Mouse (Mus musculus) MEL (cell line): ENCODE data around the gene Khdrbs1.

Source experiments
- CHD2 ChIP-seq: IDR thresholded peaks from 2 replicates; pipeline ENCODE4 v1.6.1; 2011; ENCODE audit warnings: low read length, improper control_type of control experiment
- CTCF ChIP-seq, 3 experiments: IDR thresholded peaks in 2 of 3; conservative IDR thresholded peaks in 1 of 3; 2 replicates each; pipeline ENCODE4 v1.5.1; 2011 to 2012; ENCODE audit warnings: low read length in 3 of 3, low read depth in 2 of 3, mild to moderate bottlenecking in 2 of 3, improper control_type of control experiment in 1 of 3, inconsistent platforms in 1 of 3, mixed read lengths in 1 of 3, moderate library complexity in 1 of 3; ENCODE audit not compliant: control insufficient read depth in 1 of 3, insufficient read depth in 1 of 3, poor library complexity in 1 of 3, severe bottlenecking in 1 of 3
- EP300 ChIP-seq, 2 experiments: IDR thresholded peaks; 2 replicates each; pipeline ENCODE4 v1.6.1; 2011; ENCODE audit warnings: improper control_type of control experiment in 2 of 2, low read length in 2 of 2, low read depth in 1 of 2, mild to moderate bottlenecking in 1 of 2
- GATA1 ChIP-seq: IDR thresholded peaks from 2 replicates; pipeline ENCODE4 v1.6.1; 2011; ENCODE audit warnings: low read depth, low read length, improper control_type of control experiment
- MAFK ChIP-seq: IDR thresholded peaks from 2 replicates; pipeline ENCODE4 v1.6.1; 2011; ENCODE audit warnings: low read depth, mild to moderate bottlenecking, low read length, improper control_type of control experiment, borderline replicate concordance
- MAZ ChIP-seq: IDR thresholded peaks from 2 replicates; pipeline ENCODE4 v1.6.1; 2012; ENCODE audit warnings: low read depth, mild to moderate bottlenecking, inconsistent platforms, low read length, improper control_type of control experiment
- MYC ChIP-seq: IDR thresholded peaks from 2 replicates; pipeline ENCODE4 v1.6.1; 2011; ENCODE audit warnings: low read depth, mild to moderate bottlenecking, low read length, improper control_type of control experiment, moderate library complexity
- POLR2A ChIP-seq, 2 experiments: IDR thresholded peaks; 2 replicates each; pipeline ENCODE4 v1.6.1; 2011 to 2012; ENCODE audit warnings: low read length in 2 of 2, mild to moderate bottlenecking in 2 of 2, control low read depth in 1 of 2, improper control_type of control experiment in 1 of 2, low read depth in 1 of 2, moderate library complexity in 1 of 2; ENCODE audit not compliant: control insufficient read depth in 1 of 2, insufficient read depth in 1 of 2, poor library complexity in 1 of 2
- POLR2AphosphoS2 ChIP-seq: IDR thresholded peaks from 2 replicates; pipeline ENCODE4 v1.6.1; 2011; ENCODE audit warnings: low read length, improper control_type of control experiment
- SMC3 ChIP-seq: IDR thresholded peaks from 2 replicates; pipeline ENCODE4 v1.6.1; 2011; ENCODE audit warnings: low read depth, low read length, improper control_type of control experiment
- ZNF384 ChIP-seq: IDR thresholded peaks from 2 replicates; pipeline ENCODE4 v1.6.1; 2012; ENCODE audit warnings: low read depth, mild to moderate bottlenecking, inconsistent platforms, low read length, improper control_type of control experiment

- TF ChIP-seq CTCF (IDR thresholded peaks at IDR 0.05 in 2 of 3, conservative IDR thresholded peaks at IDR 0.05 in 1 of 3; ENCODE audit: control insufficient read depth in 1 of 3, insufficient read depth in 1 of 3, low read depth in 2 of 3, low read length in 3 of 3, poor library complexity in 1 of 3, severe bottlenecking in 1 of 3) (no peak), SMC3 (no peak), EP300 (IDR thresholded peaks at IDR 0.05; ENCODE audit: low read depth in 1 of 2, low read length in 2 of 2) (no peak), GATA1 (no peak), ZNF384 (no peak), POLR2A (IDR thresholded peaks at IDR 0.05; ENCODE audit: control insufficient read depth in 1 of 2, insufficient read depth in 1 of 2, low read depth in 1 of 2, low read length in 2 of 2, poor library complexity in 1 of 2) (no peak), MYC (no peak), MAFK (no peak), POLR2AphosphoS2 (no peak), CHD2 (no peak), MAZ (no peak)
Observed at GRCm38 (mm10) chr4:129761606-129762005, 19.5 kb upstream of the Khdrbs1 start.
